Mouse (Mus musculus) adrenal gland, postnatal 4 days (tissue): Measurements from ENCODE around the gene Olfr91. TPM values are rescaled to one million over a fixed set of nuclear protein-coding genes. Genes with fewer than 3 reads are reported as not detected.

Source experiments
- DNase-seq, 2 experiments: peaks; one replicate each; pipeline ENCODE4 v3.0.0; 2021 to 2022; ENCODE audit warnings: low spot score in 2 of 2, mixed read lengths in 2 of 2
- total RNA-seq, 2 experiments: library from RNA; stranded (reverse); gene quantifications; 2 replicates each; pipeline ENCODE4 v1.2.3; 2021

The Olfr91 gene
- total RNA-seq, 2 experiments from 2014 or later: not detected

DNA sequence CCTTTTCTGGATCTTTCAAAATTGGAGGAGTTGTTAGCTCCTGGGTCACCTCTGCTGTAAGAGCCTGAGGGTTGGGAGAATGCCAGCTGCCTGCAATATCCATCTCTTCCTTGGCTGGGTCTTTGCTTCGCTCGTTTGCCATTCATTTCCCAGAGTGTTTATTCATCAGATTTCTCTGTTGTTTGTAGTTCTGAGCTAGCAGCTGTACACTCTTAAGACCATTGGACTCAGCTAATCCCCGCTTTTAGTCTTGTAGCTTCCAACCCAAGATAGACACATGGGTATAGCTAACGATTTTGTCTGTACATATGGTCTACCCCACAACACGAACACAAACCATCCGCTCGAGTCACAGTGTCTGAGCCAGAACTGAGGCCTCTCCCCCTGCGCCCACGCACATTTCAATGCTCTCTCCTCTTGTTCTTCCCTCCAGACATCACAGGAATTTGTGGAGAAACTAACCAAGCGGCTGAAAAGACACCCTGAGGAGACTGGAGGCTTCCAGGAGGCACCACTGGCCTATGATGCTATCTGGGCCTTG is 35.9 kb downstream of the Olfr91 start:
- no peak for DNase-seq

DNA sequence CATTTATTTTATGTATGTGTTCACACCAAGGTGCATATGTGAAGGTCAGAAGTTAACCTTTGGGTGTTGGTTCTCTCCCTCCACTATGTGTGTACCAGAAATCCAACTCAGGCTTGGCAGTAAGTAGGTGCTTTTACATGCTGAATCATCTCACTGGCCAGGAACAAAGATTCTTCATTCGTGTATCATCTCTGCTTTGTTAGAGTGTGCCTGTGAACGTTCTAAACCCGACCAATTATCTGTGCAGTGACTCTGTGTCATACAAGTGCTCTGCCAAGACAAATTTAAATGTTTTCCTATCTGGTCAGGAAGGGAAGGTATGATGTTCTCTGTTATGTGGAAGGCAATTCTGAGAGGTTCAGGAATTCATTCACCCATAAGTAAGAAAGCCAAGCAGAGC is 36.6 kb downstream of the Olfr91 start:
- DNase-seq: no peak

DNA sequence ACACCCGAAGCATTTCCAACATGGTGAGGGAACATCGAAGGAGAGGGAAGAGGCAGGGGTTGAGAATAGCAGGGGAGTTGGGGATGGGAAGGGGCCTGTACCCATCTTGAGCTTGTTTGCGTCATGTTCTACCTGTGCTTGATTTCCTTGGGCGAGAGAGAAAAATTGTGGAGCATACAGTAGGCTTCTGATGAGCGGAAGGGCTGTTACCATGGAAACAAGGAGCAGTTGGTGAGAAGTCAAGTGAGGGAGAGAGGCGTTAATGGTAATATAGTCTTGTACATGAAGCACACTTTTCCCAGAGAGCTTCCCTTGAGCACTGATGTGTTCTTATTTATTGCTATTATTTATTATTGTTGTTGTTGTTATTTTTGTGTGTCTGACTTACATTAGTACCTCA is 41.1 kb downstream of the Olfr91 start:
- DNase-seq: no peak

DNA sequence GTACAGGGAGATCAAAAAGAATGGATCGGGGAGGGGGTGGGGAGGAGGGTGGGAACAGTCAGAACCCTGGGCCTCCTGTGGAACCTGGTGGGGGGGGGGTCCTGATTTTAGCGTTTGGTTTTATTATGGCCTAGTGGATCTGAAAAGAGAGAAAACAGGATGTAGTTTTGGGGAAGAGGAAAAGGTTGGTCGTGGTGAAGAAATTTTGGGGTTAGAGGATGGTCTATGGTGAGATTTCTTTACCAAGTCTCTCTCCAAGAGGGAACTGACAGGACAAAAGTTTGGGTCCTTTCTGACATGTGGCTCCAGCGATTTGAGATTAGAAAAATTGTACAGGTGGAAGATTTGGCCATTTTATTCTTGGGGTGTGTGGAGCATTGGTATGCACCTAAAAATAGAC is 46.3 kb downstream of the Olfr91 start:
- no peak for DNase-seq

DNA sequence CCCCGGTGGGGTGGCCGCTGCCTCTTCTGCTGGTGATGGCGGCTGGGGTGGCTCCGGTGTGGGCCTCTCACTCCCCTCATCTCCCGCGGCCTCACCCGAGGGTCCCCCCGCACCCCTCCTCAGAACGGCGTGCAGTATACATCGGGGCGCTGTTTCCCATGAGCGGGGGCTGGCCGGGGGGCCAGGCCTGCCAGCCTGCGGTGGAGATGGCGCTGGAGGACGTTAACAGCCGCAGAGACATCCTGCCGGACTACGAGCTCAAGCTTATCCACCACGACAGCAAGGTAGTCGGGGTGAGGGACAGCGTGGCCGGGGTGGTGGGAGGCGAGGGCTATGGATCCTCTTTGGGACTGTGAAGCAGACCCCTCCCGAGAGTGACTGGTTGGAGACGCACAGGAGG is 47.2 kb downstream of the Olfr91 start:
- no peak for DNase-seq

DNA sequence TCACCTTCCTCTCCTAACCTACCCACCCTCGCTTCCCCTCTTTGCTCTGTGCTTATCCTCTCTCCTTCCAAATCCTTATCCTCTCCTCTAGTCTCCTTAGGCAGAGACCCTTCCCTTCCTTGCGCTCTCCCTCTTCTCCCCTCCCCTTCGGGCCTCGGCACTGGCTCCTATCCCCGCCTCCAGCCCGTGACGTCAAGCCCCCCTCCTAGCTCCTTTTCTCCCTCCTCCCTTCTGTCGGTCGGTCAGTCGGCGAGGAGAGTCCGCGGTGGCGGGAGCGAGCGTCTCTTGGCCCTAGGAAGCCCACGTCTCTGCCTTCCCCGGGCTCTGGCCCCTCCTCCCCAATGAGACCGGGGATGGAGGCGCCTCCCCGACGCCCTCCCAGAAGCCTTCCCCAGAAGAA is 47.7 kb downstream of the Olfr91 start:
- DNase-seq: peak; percentile 24 to 27

DNA sequence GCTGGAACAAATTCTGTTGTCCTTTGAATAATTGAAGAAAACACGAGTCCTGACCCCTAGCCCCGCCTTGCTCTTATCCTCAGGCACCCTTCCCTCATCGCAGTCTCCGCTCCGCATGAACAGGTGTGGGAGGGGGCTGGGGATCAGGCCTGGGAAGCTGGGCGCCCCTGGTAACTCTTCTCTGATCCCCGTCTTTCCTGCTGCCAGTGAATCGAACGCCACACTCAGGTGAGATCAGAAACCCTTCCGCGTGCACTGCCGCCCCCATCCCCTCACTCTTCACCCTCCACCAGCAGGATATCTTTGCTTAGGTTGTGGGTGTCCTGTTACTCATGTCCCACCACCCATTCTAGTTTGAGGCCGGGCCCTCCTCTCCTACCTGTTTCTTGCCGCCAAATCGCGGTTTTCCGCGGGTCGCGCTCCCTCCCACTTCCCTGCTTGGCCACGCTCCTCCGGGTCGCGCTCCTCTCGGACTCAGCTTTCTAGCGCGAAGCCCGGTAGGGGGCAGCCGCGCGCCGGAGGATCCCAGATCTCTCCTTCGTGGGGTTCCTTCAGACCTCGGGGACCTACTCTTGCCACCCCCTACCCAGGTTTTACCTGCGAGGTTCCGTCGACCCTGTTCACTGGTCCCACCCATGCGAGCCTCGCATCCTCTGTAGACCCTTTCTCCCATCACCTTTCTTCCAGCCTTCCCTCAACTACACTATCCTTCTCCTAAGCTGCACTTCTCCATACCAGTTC is 48.3 kb downstream of the Olfr91 start:
- DNase-seq: peak in 1 of 2 experiments; percentile 34

DNA sequence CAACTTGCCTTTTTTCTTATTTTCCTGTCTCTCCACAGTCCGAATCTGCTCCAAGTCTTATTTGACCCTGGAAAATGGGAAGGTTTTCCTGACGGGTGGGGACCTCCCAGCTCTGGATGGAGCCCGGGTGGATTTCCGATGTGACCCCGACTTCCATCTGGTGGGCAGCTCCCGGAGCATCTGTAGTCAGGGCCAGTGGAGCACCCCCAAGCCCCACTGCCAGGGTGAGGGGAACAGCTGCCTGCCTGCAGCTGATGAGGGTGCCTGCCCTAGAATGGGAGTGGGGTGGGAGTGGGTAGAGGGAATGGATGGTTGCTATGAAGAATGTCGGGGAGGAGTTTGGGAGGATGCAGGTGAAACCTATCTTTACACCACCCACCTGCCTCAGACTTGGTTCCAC is 49.7 kb downstream of the Olfr91 start:
- no peak for DNase-seq

DNA sequence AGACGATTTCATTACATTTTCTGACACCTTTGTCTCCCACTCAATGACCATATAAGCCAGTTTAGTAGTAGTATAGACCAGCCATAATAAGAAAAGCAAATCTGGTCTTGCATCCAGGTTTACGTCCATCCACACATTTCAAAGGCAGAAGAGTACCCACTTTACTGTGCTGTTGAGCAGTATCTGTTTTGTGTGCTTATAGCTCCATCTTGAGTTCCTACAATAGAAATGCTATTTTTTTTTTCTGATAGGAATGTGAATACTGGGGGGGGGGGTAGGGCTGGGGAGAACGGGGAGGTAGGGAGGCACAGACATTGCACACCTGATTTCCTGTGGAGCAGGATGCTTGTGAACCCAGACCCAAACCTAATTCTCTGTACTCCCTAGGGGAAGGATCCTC is 50.1 kb downstream of the Olfr91 start:
- no peak for DNase-seq

DNA sequence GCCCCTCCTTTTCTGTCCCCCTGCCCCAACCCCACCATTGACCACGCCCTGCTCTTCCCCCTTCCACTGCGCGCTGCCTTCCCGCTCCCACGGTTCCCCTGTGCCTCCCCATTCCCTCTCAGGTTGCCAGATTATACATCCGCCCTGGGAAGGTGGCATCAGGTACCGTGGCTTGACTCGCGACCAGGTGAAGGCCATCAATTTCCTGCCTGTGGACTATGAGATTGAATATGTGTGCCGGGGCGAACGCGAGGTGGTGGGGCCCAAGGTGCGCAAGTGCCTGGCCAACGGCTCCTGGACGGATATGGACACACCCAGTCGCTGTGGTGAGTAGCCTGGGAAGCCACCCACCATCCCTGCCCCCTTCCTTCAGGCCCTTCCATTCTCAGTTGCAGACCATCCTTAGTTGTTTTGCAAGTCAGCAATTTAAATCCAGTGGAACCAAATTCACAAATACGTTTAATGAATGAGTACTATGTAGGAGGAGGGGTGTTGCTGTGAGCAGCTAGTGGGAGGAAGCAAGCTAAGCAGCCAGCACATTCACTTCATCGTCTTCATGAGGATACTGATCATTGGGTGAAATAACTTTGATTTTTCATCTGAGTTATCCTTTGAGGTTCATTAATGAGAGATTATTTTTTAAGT is 50.6 kb downstream of the Olfr91 start:
- DNase-seq: no peak

DNA sequence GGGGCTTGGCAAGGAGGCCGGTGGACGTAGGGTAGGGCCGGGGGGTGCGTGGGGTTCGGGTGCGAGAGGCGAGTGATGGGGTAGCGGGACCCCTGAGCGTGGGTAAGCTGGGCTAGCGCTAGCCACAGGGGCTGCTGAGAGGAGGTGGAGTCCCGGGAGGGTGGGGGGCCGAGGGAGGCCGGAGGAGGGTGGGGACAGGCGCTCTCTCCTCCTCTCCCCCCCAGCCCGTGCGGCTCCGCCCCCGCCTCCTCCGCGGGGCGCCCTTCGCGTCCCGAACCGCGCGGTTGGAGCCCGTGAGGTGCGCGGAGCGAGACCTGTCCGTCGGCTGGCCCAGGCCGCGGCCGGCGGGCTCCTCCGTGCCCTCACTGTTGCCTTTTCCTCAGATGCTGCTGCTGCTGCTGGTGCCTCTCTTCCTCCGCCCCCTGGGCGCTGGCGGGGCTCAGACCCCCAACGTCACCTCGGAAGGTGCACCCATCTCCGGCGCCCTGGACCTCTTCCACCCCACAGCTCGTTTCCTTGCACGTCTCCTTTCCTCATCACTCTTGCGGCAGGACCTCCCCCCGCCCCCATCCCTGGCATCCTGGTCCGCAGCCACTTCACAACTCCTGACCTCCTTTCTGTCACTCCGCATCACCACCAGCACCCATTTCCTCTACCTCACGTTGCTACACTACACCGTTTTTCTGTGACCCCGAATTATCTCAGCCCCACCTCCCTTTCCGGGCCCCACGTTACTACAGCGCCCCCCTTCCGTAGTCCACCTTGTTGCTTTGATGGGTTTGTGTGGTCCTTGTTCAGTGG is 51.6 kb downstream of the Olfr91 start:
- DNase-seq: peak in 1 of 2 experiments; percentile 24

DNA sequence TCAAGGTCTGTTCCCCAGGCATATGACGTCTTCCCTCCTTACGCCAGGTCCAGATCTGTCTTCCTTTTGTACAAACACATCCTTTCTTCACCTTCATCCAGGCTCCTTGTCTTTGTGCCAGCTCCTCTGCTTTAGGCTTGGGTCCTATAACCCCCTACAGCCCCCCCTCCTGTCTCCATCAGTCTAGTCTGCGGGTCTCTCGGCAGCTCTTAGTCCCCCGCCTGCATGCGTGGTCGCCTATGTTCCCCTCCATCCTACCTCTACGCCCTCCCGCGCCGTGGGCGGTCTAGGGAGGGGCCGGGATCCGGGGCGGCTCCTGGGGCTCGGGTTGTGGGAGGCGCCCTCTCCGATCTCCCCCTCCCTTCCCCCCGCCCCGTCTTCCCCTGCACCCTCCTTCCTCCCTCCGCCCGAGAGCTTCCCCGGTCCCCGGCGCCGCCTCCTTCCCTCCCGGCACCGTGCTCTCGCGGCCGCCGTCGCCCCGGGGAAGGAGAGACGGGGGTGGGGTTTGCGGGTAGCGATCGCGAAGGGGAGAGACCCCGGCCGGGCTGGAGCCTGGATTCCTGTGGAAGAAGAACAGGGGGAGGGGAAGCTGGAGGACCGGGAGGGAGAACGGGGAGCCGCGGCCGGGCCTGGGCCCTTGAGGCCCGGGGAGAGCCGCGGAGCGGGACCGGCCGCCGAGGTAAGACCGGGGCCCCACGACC is 52.3 kb downstream of the Olfr91 start, which contains the start of gene Gabbr1:
Gene Gabbr1 (plus strand): TSS at position 356 of the 701 bp plus-strand sequence.
- DNase-seq: peak; percentile 38 to 67

DNA sequence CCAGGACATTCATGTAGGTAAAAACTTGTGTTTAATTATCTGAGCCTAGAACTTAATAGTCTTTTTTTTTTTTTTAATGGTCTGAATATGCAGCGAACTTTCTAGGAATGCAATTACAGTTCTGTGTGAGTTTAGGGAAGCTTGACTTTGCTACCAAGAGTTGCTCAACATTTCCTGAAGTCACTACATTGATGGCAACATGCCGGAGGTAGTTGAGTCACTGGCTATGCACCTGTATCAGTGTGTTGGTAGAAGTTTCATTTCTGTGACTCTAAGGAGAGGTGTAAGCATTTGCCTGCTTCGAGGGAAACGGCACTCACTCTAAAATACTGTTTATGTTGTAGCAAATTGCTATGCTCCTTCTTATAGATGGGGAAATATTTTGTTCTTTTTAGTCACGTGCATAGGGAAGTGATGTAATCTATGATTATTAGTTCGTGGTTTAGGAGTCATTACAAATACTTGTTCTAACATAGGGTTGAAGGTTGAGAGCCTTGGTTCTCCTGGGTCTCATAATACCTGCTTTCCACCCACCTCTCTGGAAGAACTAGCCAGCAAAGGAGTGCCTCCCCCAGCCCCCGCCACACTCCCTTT is 53.3 kb downstream of the Olfr91 start:
- no peak for DNase-seq

Other genes with a start within 250 kb of the Olfr91 start
- not detected for gene Trim15, start 231.1 kb downstream of the Olfr91 start, total RNA-seq
- 1 to 10 TPM; 5.0 to 9.9 TPM for gene Trim10, start 228.7 kb downstream of the Olfr91 start, total RNA-seq
- gene Trim40, start 208.2 kb downstream of the Olfr91 start, total RNA-seq: under 1 TPM in 1 of 2 experiments, not detected in 1; 0.17 TPM
- gene Trim31, start 200.2 kb downstream of the Olfr91 start, total RNA-seq: not detected
- 1 to 10 TPM in 1 of 2 experiments, under 1 TPM in 1; 0.31 to 1.1 TPM for gene Rnf39, start 155.4 kb downstream of the Olfr91 start, total RNA-seq
- 10 to 100 TPM; 63.6 to 65.1 TPM for gene Ppp1r11, start 146.5 kb downstream of the Olfr91 start, total RNA-seq
- 10 to 100 TPM; 35.8 to 41.6 TPM for gene Znrd1, start 139.7 kb downstream of the Olfr91 start, total RNA-seq
- 1 to 10 TPM; 7.4 to 7.8 TPM for gene Znrd1as, start 139.7 kb downstream of the Olfr91 start, total RNA-seq
- not detected for gene 2410137M14Rik, start 117.0 kb downstream of the Olfr91 start, total RNA-seq
- under 1 TPM; 0.56 to 0.62 TPM for gene H2-M5, start 108.7 kb downstream of the Olfr91 start, total RNA-seq
- gene Zfp57, start 97.1 kb downstream of the Olfr91 start, total RNA-seq: 10 to 100 TPM; 12.7 to 18.0 TPM
- gene Mog, start 74.9 kb downstream of the Olfr91 start, total RNA-seq: not detected
- 10 to 100 TPM; 68.2 TPM for gene Gabbr1, start 52.3 kb downstream of the Olfr91 start, total RNA-seq
- under 1 TPM in 1 of 2 experiments, not detected in 1; 0.14 TPM for gene Olfr90, start 9.8 kb downstream of the Olfr91 start, total RNA-seq
- not detected for gene Olfr92, start 21.8 kb upstream of the Olfr91 start, total RNA-seq
- gene Olfr93, start 63.2 kb upstream of the Olfr91 start, total RNA-seq: not detected
- gene Ubd, start 95.6 kb upstream of the Olfr91 start, total RNA-seq: not detected
- not detected for gene Olfr94, start 102.7 kb upstream of the Olfr91 start, total RNA-seq
- gene Olfr95, start 114.8 kb upstream of the Olfr91 start, total RNA-seq: not detected
- not detected for gene Olfr96, start 121.9 kb upstream of the Olfr91 start, total RNA-seq
- not detected for gene Olfr97, start 139.1 kb upstream of the Olfr91 start, total RNA-seq
- not detected for gene Olfr98, start 165.5 kb upstream of the Olfr91 start, total RNA-seq
- 1 to 10 TPM; 4.3 to 5.6 TPM for gene H2-M3, start 171.9 kb upstream of the Olfr91 start, total RNA-seq
- gene Olfr99, start 185.2 kb upstream of the Olfr91 start, total RNA-seq: not detected
- gene Olfr101, start 206.0 kb upstream of the Olfr91 start, total RNA-seq: not detected
- gene Olfr102, start 218.8 kb upstream of the Olfr91 start, total RNA-seq: not detected
- gene Olfr103, start 241.4 kb upstream of the Olfr91 start, total RNA-seq: not detected